Mouse (Mus musculus): ENCODE data around the gene Sez6.

Sez6 gene

GRCm38 (mm10) chr11:77930751-77931540 lies at the start of gene Sez6:
Sez6 (plus strand) TSS chr11:77930800.
- DNase-seq (ENCODE audit: low spot score in 2 of 2): peak; percentile 36 to 40

DNA sequence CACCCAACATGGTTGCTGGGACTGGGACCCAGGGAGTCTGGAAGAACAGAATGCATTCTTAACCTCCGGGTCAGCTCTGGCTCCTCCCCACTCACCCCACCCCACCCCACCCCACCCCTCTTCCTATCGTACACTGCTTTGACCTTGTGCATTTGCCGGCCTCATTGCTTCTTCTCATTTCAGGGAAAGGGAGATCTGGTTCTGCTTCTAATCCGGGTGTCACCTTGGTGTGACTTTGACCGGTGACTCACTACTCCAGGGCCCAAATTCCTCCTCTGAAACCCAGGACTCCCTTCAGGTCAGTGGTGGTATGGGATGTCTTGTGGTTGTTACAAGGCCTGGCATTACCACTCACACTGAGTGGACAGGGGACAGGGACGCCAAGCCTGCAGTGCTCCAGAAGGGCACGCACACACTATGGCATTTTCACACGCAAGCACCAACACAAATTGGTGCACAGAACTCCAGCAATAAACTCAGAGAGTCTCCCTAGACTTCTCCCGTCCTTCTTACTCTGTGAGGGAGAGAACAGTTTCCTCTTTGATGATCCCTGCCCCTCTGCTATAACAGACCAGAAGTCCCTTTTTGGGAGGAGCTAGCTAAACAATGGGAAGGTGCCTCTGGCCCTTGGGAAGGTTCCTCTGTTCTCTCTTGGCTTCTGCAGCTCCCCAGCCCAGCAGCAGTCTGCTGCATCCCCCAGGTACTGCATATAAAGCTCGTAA lies 45.9 kb upstream of the Sez6 start:
- no peak for DNase-seq (ENCODE audit: low spot score in 2 of 2)

DNA sequence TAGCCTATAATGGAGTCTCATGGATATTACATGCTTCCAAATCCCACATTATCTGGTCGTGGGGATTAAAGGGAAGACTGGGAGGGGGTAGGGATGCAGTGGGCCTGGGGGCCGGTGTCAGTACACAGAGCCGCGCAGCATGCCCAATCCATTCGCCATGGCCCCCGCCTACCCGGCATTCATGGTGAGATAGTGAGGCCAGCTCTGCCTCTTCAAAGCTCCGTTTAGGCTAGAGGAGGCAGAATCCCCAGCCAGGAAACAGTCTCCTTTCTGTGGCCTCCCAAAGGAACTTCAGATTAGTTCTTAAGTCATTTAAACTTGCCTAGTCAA lies 45.4 kb upstream of the Sez6 start:
- no peak for DNase-seq (ENCODE audit: low spot score in 2 of 2)

GRCm38 (mm10) chr11:77887373-77887960 lies 43.1 kb upstream of the Sez6 start:
- peak; percentile 71 to 73 for DNase-seq (ENCODE audit: low spot score in 2 of 2)

GRCm38 (mm10) chr11:77888846-77889245 lies 41.8 kb upstream of the Sez6 start:
- peak; percentile 41 to 44 for DNase-seq (ENCODE audit: low spot score in 2 of 2)

GRCm38 (mm10) chr11:77889484-77889883 lies 41.1 kb upstream of the Sez6 start:
- no peak for DNase-seq (ENCODE audit: low spot score in 2 of 2)

- DNase-seq (ENCODE audit: low spot score in 2 of 2): peak; percentile 34 to 38
Measured at GRCm38 (mm10) chr11:77890648-77891258, 39.8 kb upstream of the Sez6 start.

- no peak for DNase-seq (ENCODE audit: low spot score in 2 of 2)
Measured at GRCm38 (mm10) chr11:77892883-77893282, 37.7 kb upstream of the Sez6 start.

- DNase-seq (ENCODE audit: low spot score in 2 of 2): no peak
Measured at GRCm38 (mm10) chr11:77893283-77893682, 37.3 kb upstream of the Sez6 start.

DNA sequence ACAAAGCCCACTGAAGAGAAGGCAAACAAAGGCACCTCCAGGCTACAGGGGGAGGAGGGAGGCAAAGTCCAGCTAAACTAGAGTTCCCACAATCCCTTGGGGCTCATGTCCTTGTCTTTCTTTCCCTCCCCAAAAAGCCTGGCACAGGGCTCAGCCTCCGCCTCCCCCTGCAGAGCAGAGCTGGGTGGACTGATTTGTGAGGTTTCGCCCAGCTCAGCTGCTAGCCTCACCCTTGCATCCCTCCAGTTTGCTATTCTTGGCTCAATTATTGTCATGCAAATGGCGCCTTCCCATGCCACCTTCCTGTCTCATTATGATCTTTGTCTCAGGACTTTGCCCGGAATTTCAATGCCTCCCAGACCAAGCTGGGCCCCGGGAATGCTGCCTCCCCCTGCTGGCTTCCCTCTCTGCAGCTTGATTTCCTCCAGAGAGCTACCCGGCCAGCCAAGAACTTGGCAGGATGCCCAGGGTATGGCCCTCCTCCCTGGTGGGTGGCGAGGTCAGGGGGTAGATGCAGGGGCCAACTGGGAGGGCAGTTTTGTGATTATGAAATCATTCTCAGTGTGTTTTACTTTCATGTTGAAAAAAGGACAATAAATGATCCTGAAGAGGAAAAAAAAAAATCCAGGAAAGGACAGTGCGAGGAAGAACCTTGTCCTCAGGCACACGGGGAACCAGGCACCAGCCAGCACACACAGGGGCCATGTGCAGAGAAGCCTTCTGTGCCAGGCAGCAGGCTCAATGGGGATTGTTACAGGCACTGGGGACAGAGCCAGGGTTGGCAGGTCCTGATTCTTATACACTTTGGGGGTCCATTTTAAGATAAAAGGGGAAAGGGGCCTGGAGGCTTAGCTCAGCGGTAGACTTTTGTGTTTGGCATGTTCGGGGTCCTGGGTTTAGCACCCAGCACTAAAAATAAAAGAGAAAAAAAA lies 36.5 kb upstream of the Sez6 start, which contains the start of gene Pipox:
Pipox (minus strand) TSS at position 310 of the 932 bp plus-strand sequence.
- peak; percentile 53 to 57 for DNase-seq (ENCODE audit: low spot score in 2 of 2)

DNA sequence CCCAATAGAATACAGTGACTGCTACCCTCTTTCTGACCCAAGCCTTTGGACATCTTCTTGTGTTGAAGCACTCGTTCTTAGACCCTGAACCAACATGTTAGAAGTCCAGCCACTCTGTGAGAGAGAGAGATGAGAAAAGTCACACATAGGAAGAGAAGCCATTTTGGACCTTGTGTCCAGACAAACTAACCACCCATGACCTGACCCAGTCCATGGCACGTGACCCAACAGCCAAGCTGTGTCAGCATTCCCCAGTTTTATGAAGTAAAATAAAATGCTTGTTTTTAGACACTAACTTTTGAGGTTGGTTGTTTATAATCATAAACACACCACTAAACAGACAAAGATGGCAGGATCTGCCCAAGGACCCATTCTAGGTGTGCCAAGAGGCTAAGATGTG lies 35.6 kb upstream of the Sez6 start:
- DNase-seq (ENCODE audit: low spot score in 2 of 2): no peak

DNA sequence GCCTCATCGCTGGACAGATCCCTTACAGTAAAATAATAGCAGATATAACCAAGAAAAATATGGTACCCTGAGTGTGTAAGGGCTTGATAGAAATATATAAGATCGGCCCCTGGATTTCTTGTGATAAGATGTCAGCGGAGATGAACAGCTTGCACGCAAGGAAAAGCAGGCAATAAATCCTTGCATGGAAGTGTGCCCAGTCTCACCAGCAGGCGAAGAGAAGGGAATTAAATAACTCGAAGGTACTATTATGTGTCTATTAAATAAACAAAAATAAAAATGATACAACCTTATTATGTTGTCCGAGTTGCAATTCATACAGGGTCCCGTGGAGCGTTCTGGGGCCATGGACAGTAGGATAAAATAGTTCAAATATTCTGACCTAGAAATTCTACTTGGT lies 34.6 kb upstream of the Sez6 start:
- DNase-seq (ENCODE audit: low spot score in 2 of 2): no peak

GRCm38 (mm10) chr11:77896480-77896819 lies 34.1 kb upstream of the Sez6 start:
- no peak for DNase-seq (ENCODE audit: low spot score in 2 of 2)

DNA sequence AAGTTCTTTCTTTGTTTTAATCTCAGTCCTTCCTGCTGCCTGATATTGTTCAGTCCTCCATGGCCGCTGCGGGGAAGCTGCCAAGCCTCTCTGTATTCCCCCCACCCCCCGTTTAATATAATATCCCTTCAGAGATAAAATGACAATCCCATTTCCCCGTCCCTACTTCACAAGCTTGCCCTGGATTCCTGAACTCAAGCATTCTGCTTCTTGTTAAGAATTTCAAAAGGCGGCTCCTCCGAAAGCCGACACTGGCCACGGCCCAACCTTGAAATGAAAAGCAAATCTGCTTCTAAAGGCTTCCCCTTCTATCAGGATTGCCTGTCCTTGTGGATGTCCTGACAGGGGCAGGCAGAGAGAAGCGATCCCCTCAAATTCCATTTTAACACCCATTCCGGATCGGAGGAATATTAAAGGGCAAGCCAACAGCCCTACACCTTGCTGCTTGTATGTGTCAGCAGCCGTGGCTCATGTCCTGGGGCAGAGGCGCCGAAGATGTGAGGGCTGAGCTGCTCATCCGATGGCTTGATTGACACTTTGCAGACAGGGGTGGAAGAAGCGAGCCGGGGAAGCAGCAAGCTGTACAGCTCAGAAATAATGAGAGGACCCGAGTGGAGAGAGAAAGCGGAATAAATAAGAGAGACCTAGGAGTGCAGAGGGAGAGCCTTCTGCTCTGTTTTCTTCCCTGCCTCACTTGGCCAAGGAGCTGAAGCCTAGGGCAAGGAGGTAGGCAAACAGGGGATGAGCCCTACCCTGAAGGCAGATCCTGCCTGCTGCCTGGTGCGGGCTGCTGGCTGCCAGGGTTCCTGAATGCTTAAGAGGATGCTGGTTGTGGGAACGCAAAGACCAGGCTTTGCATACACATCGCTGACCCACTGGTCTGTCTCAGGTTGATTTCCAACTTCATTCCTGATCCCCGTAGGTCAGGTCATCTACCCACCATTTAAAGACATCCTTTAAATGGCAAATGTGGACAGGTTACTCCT lies 33.5 kb upstream of the Sez6 start:
- no peak for DNase-seq (ENCODE audit: low spot score in 2 of 2)

DNA sequence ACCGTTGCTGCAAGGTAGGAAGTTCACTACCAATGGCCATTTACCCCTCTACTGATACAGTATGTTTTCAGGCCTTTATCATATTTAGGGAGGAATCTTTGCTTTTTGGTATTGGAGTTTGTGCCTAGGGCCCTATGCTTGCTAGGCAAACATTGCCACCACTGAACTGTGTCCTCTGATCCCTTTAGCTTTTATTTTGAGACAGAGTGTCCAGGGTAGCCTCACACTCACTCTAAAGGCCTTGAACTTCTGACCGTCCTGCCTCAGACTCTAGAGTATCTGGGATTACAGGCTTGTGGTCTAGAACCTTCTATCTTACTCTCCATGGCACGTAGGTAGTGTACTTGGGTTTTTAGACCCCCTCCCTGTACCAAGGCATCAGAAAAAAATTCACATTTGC lies 30.4 kb upstream of the Sez6 start:
- DNase-seq (ENCODE audit: low spot score in 2 of 2): no peak

GRCm38 (mm10) chr11:77900696-77901095 lies 29.9 kb upstream of the Sez6 start:
- no peak for DNase-seq (ENCODE audit: low spot score in 2 of 2)

GRCm38 (mm10) chr11:77901366-77901765 lies 29.2 kb upstream of the Sez6 start:
- no peak for DNase-seq (ENCODE audit: low spot score in 2 of 2)

GRCm38 (mm10) chr11:77901775-77902355 lies 28.7 kb upstream of the Sez6 start:
- no peak for DNase-seq (ENCODE audit: low spot score in 2 of 2)

GRCm38 (mm10) chr11:77903761-77904160 lies 26.8 kb upstream of the Sez6 start:
- DNase-seq (ENCODE audit: low spot score in 2 of 2): no peak

GRCm38 (mm10) chr11:77904707-77905106 lies 25.9 kb upstream of the Sez6 start:
- DNase-seq (ENCODE audit: low spot score in 2 of 2): no peak

Measured in spleen, postnatal 36 days (tissue).